Mouse (Mus musculus) lung, postnatal 0 days (tissue): ENCODE data around the gene Crocc. TPM values are rescaled to one million over a fixed set of nuclear protein-coding genes. Genes with fewer than 3 reads are reported as not detected.

ENCODE experiments used
- ATAC-seq: fragments of 200-750 bp; cut with Nextera tagmentation; 2 replicates; pipeline ENCODE4 v1.8.0; 2017; ENCODE audit warnings: moderate library complexity
- DNase-seq: peaks from one replicate; pipeline ENCODE4 v3.0.0-alpha.2; 2016; ENCODE audit warnings: low spot score
- H3K27ac ChIP-seq: fragments of 300-500 bp; sonication (generic); 2 replicates; pipeline ENCODE4 v1.5.1; 2014; ENCODE audit warnings: antibody characterized with exemption, mild to moderate bottlenecking, low read length, mixed read lengths
- H3K27me3 ChIP-seq: fragments of 300-500 bp; sonication (generic); replicated peaks from 2 replicates; pipeline ENCODE4 v1.6.1; 2014; ENCODE audit warnings: low read length, mixed read lengths; ENCODE audit not compliant: insufficient read depth
- H3K36me3 ChIP-seq: fragments of 300-500 bp; sonication (generic); 2 replicates; pipeline ENCODE4 v1.6.1; 2014; ENCODE audit warnings: low read length, mixed read lengths; ENCODE audit not compliant: insufficient read depth
- H3K4me1 ChIP-seq: fragments of 300-500 bp; sonication (generic); 2 replicates; pipeline ENCODE4 v1.6.1; 2014; ENCODE audit warnings: antibody characterized with exemption, low read depth, low read length, mixed read lengths; ENCODE audit not compliant: insufficient read depth
- H3K4me2 ChIP-seq: fragments of 300-500 bp; sonication (generic); replicated peaks from 2 replicates; pipeline ENCODE4 v1.6.1; 2014; ENCODE audit warnings: low read depth, mild to moderate bottlenecking, low read length, moderate library complexity, mixed read lengths
- H3K4me3 ChIP-seq: fragments of 300-500 bp; sonication (generic); 2 replicates; pipeline ENCODE4 v1.5.1; 2014; ENCODE audit warnings: low read depth, low read length
- H3K9ac ChIP-seq: fragments of 300-500 bp; sonication (generic); replicated peaks from 2 replicates; pipeline ENCODE4 v1.6.1; 2014; ENCODE audit warnings: low read depth, mild to moderate bottlenecking
- H3K9me3 ChIP-seq: fragments of 300-500 bp; sonication (generic); 2 replicates; pipeline ENCODE4 v1.6.1; 2016; ENCODE audit warnings: low read length, mixed read lengths
- CTCF ChIP-seq: IDR thresholded peaks from 2 replicates; pipeline ENCODE4 v1.5.1; 2016; ENCODE audit warnings: antibody characterized with exemption, mild to moderate bottlenecking
- EP300 ChIP-seq: IDR thresholded peaks from 2 replicates; pipeline ENCODE4 v1.6.1; 2016; ENCODE audit warnings: antibody characterized with exemption, mild to moderate bottlenecking, control low read depth
- WGBS: fragments of 180-500 bp; shearing (Covaris S2); extraction: QIAGEN DNeasy Blood & Tissue Kit; methylation state at CpG from one replicate; pipeline ENCODE4 v1.1.7; 2014; 5-methylcytosine and 5-hydroxymethylcytosine counted together
- polyA plus RNA-seq: library from polyadenylated mRNA; unstranded; fragments of >200 nt; fragmentation: Nextera tagmentation; extraction: Ambion mirVana; gene quantifications from 2 replicates; pipeline ENCODE4 v1.2.1, GENCODE M21; 2015

Crocc gene
- polyA plus RNA-seq, 1 experiment from 2014 or later: 2.3 TPM

- TF ChIP-seq EP300 (no peak), CTCF (no peak)
- H3K9ac ChIP-seq: no peak overlapping the region
- 70% methylated on average over 4 of the region's 4 CpGs for WGBS
- H3K4me3 ChIP-seq: no peak overlapping the region
- H3K36me3 ChIP-seq: no peaks in the 10 kb centered on the region
- no peaks in the 10 kb centered on the region for H3K9me3 ChIP-seq
- H3K27ac ChIP-seq: no peak overlapping the region
- no peaks in the 10 kb centered on the region for H3K4me1 ChIP-seq
- ATAC-seq (no peak), DNase-seq (no peak)
- no peaks in the 10 kb centered on the region for H3K27me3 ChIP-seq
- H3K4me2 ChIP-seq: no peak overlapping the region
Observed at GRCm38 (mm10) chr4:141098935-141099334, 38.6 kb upstream of the Crocc start.

GRCm38 (mm10) chr4:141096710-141097109 lies 36.4 kb upstream of the Crocc start:
- 25% methylated on average over 9 of the region's 9 CpGs for WGBS
- H3K9me3 ChIP-seq: no peaks in the 10 kb centered on the region
- TF ChIP-seq CTCF (no peak), EP300 (no peak)
- ATAC-seq: no peak
- H3K36me3 ChIP-seq: no peaks in the 10 kb centered on the region
- H3K4me1 ChIP-seq: no peaks in the 10 kb centered on the region
- no peak overlapping the region for H3K27ac ChIP-seq
- H3K27me3 ChIP-seq: no peaks in the 10 kb centered on the region
- H3K4me2 ChIP-seq: no peak overlapping the region
- DNase-seq: no peak
- H3K4me3 ChIP-seq: no peak overlapping the region
- H3K9ac ChIP-seq: no peak overlapping the region

- 73% methylated on average over 10 of the region's 10 CpGs for WGBS
- H3K27ac ChIP-seq: no peak overlapping the region
Observed at GRCm38 (mm10) chr4:141095016-141095415, 34.7 kb upstream of the Crocc start.

GRCm38 (mm10) chr4:141088714-141089113 lies 28.4 kb upstream of the Crocc start:
- Histone ChIP-seq H3K9ac (no peak overlapping the region), H3K27me3 (no peaks in the 10 kb centered on the region), H3K27ac (no peak overlapping the region), H3K36me3 (no peaks in the 10 kb centered on the region), H3K4me2 (no peak overlapping the region), H3K4me3 (no peak overlapping the region), H3K9me3 (no peaks in the 10 kb centered on the region), H3K4me1 (no peaks in the 10 kb centered on the region)
- TF ChIP-seq CTCF (no peak), EP300 (no peak)
- DNase-seq: no peak
- ATAC-seq: no peak
- 43% methylated on average over 9 of the region's 9 CpGs for WGBS

More at GRCm38 (mm10) chr4:141095016-141095415, 34.7 kb upstream of the Crocc start:
- no peaks in the 10 kb centered on the region for H3K4me1 ChIP-seq
- H3K36me3 ChIP-seq: no peaks in the 10 kb centered on the region
- DNase-seq (no peak), ATAC-seq (no peak; the same call in 1 of the 2 replicates)
- H3K9ac ChIP-seq: no peak overlapping the region
- no peaks in the 10 kb centered on the region for H3K27me3 ChIP-seq
- no peak overlapping the region for H3K4me3 ChIP-seq
- TF ChIP-seq EP300: no peak
- TF ChIP-seq CTCF: no peak
- H3K9me3 ChIP-seq: no peaks in the 10 kb centered on the region
- H3K4me2 ChIP-seq: no peak overlapping the region

- Histone ChIP-seq H3K4me3 (no peak within 1 kb of the TSS), H3K4me2 (no peak within 1 kb of the TSS), H3K9ac (no peak within 1 kb of the TSS), H3K4me1 (no peaks in the 10 kb centered on the region), H3K27ac (no peak within 1 kb of the TSS), H3K27me3 (no peaks in the 10 kb centered on the region), H3K36me3 (no peaks in the 10 kb centered on the region), H3K9me3 (no peaks in the 10 kb centered on the region)
- ATAC-seq (no peak), DNase-seq (no peak)
- no peak for TF ChIP-seq CTCF
- TF ChIP-seq EP300: no peak
- 77% methylated on average over 6 of the region's 6 CpGs for WGBS
Observed at GRCm38 (mm10) chr4:141088033-141088432, 27.7 kb upstream of the Crocc start, which contains the start of gene Spata21. Gene Spata21 (plus strand): TSS chr4:141088333.

GRCm38 (mm10) chr4:141086862-141087261 lies 26.5 kb upstream of the Crocc start:
- TF ChIP-seq CTCF: no peak
- no peak for TF ChIP-seq EP300
- WGBS: 58% methylated on average over 10 of the region's 10 CpGs
- DNase-seq: no peak

GRCm38 (mm10) chr4:141078510-141079137 lies 18.3 kb upstream of the Crocc start:
- Histone ChIP-seq H3K36me3 (no peaks in the 10 kb centered on the region), H3K27me3 (no peaks in the 10 kb centered on the region), H3K9me3 (no peaks in the 10 kb centered on the region), H3K4me3 (no peak overlapping the region), H3K4me2 (no peak overlapping the region), H3K27ac (no peak overlapping the region), H3K4me1 (peaks cover 8% of the 10 kb centered on the region; the same call in 1 of the 2 replicates), H3K9ac (no peak overlapping the region)
- DNase-seq (no peak), ATAC-seq (no peak)
- 69% methylated on average over 18 of the region's 18 CpGs for WGBS
- TF ChIP-seq EP300: no peak; the same call in 1 of the 2 replicates
- no peak for TF ChIP-seq CTCF

More at GRCm38 (mm10) chr4:141086862-141087261, 26.5 kb upstream of the Crocc start:
- H3K4me3 ChIP-seq: no peak overlapping the region
- no peak overlapping the region for H3K27ac ChIP-seq
- no peaks in the 10 kb centered on the region for H3K4me1 ChIP-seq
- no peaks in the 10 kb centered on the region for H3K36me3 ChIP-seq
- ATAC-seq: no peak
- no peak overlapping the region for H3K4me2 ChIP-seq
- no peaks in the 10 kb centered on the region for H3K27me3 ChIP-seq
- H3K9ac ChIP-seq: no peak overlapping the region
- no peaks in the 10 kb centered on the region for H3K9me3 ChIP-seq
